Mouse (Mus musculus) sigmoid colon, adult 10 weeks (tissue): ENCODE results near the gene Gm13691. TPM values are rescaled to one million over a fixed set of nuclear protein-coding genes. Genes with fewer than 3 reads are reported as not detected.

Source experiments
- polyA plus RNA-seq: library from polyadenylated mRNA; stranded (reverse); fragments of 350-450 nt; fragmentation: Illumina TruSeq; extraction: RNeasy Lipid Tissue Mini Kit (QIAGEN cat#74804); gene quantifications from one replicate; pipeline ENCODE4 v1.2.3, GENCODE M21; 2014; ENCODE audit warnings: low read depth, low replicate concordance

Gm13691 gene
- not detected for polyA plus RNA-seq

GRCm38 (mm10) chr2:83990253-83990652, at the start of gene Gm13691:
Gene Gm13691 (plus strand): TSS chr2:83990553.

GRCm38 (mm10) chr2:83940931-83941361, 49.4 kb upstream of the Gm13691 start, which contains the start of gene Zswim2:
Gene Zswim2 (minus strand): TSS chr2:83941228.

GRCm38 (mm10) chr2:83955393-83955792, 35.0 kb upstream of the Gm13691 start, which contains the start of gene Gm13698:
Gene Gm13698 (plus strand): TSS chr2:83955693.

GRCm38 (mm10) chr2:83961203-83961602, 29.1 kb upstream of the Gm13691 start, which contains the start of gene Gm13693:
Gene Gm13693 (plus strand): TSS chr2:83961503.

GRCm38 (mm10) chr2:83967013-83967412, 23.3 kb upstream of the Gm13691 start, which contains the start of gene Gm13695:
Gene Gm13695 (plus strand): TSS chr2:83967313.

GRCm38 (mm10) chr2:83972823-83973222, 17.5 kb upstream of the Gm13691 start, which contains the start of gene Gm13696:
Gene Gm13696 (plus strand): TSS chr2:83973123.

GRCm38 (mm10) chr2:83978633-83979032, 11.7 kb upstream of the Gm13691 start, which contains the start of gene Gm13694:
Gene Gm13694 (plus strand): TSS chr2:83978933.

GRCm38 (mm10) chr2:83984443-83984842, 5.9 kb upstream of the Gm13691 start, which contains the start of gene Gm13697:
Gene Gm13697 (plus strand): TSS chr2:83984743.

Other genes with a start within 250 kb of the Gm13691 start
- gene Fam171b, start 177.9 kb upstream of the Gm13691 start, polyA plus RNA-seq, result 11.0 TPM
- gene Zswim2, start 49.3 kb upstream of the Gm13691 start, polyA plus RNA-seq, result not detected
- not detected for gene Gm13698, start 34.9 kb upstream of the Gm13691 start, polyA plus RNA-seq
- not detected for gene Gm13693, start 29.1 kb upstream of the Gm13691 start, polyA plus RNA-seq
- gene Gm13695, start 23.2 kb upstream of the Gm13691 start, polyA plus RNA-seq, result not detected
- not detected for gene Gm13696, start 17.4 kb upstream of the Gm13691 start, polyA plus RNA-seq
- gene Gm13694, start 11.6 kb upstream of the Gm13691 start, polyA plus RNA-seq, result not detected
- gene Gm13697, start 5.8 kb upstream of the Gm13691 start, polyA plus RNA-seq, result not detected